Mouse (Mus musculus): ENCODE data around the gene Neurog3.

Neurog3 gene

GRCm38 (mm10) chr10:62132691-62133281 lies at the start of gene Neurog3:
Gene Neurog3, plus strand, starts transcription at chr10:62133090.
- no peak for DNase-seq

GRCm38 (mm10) chr10:62086044-62086443 lies 46.8 kb upstream of the Neurog3 start:
- DNase-seq, result no peak

GRCm38 (mm10) chr10:62086826-62087225 lies 46.1 kb upstream of the Neurog3 start:
- no peak for DNase-seq

GRCm38 (mm10) chr10:62088411-62088810 lies 44.5 kb upstream of the Neurog3 start:
- no peak for DNase-seq

- no peak for DNase-seq
These were observed 43.8 kb upstream of the Neurog3 start for GRCm38 (mm10) chr10:62089071-62089470.

GRCm38 (mm10) chr10:62089486-62089885 lies 43.4 kb upstream of the Neurog3 start:
- peak; percentile 16 for DNase-seq

GRCm38 (mm10) chr10:62093903-62094302 lies 39.0 kb upstream of the Neurog3 start:
- no peak for DNase-seq

- no peak for DNase-seq
These were observed 38.5 kb upstream of the Neurog3 start for GRCm38 (mm10) chr10:62094401-62094800.

- no peak for DNase-seq
These were observed 33.0 kb upstream of the Neurog3 start for GRCm38 (mm10) chr10:62099749-62100403.

GRCm38 (mm10) chr10:62101504-62102439 lies 31.1 kb upstream of the Neurog3 start:
- DNase-seq, result peak; percentile 40

GRCm38 (mm10) chr10:62104835-62105576 lies 27.9 kb upstream of the Neurog3 start:
- DNase-seq, result peak; percentile 28

GRCm38 (mm10) chr10:62107048-62107447 lies 25.8 kb upstream of the Neurog3 start:
- no peak for DNase-seq

- peak; percentile 74 for DNase-seq
These were observed 22.2 kb upstream of the Neurog3 start for GRCm38 (mm10) chr10:62110504-62111206.

- peak; percentile 13 for DNase-seq
These were observed 21.7 kb upstream of the Neurog3 start for GRCm38 (mm10) chr10:62111207-62111576.

GRCm38 (mm10) chr10:62113865-62114647 lies 18.8 kb upstream of the Neurog3 start:
- DNase-seq, result no peak

- DNase-seq, result no peak
These were observed 5.8 kb upstream of the Neurog3 start for GRCm38 (mm10) chr10:62127137-62127536.

GRCm38 (mm10) chr10:62127711-62128231 lies 5.1 kb upstream of the Neurog3 start:
- DNase-seq, result no peak

GRCm38 (mm10) chr10:62128316-62128951 lies 4.5 kb upstream of the Neurog3 start:
- DNase-seq, result no peak

GRCm38 (mm10) chr10:62135696-62136470 lies 3.0 kb downstream of the Neurog3 start:
- DNase-seq, result no peak

- DNase-seq, result no peak
These were observed 4.3 kb downstream of the Neurog3 start for GRCm38 (mm10) chr10:62137150-62137549.

Data from kidney, adult 11 months (tissue).